Mouse (Mus musculus): Measurements from ENCODE around the gene Apoc3. TPM values are rescaled to one million over a fixed set of nuclear protein-coding genes. Genes with fewer than 3 reads are reported as not detected.

The Apoc3 gene
- polyA plus RNA-seq, 1 experiment from 2014 or later, result 2.3 TPM

- Histone ChIP-seq H3K36me3 (ENCODE audit: insufficient read depth, low read length) (no peaks in the 10 kb centered on the region), H3K4me2 (ENCODE audit: low read length) (no peak overlapping the region), H3K9ac (ENCODE audit: low read depth, low read length) (no peak overlapping the region), H3K9me3 (replicated peaks; ENCODE audit: low read length) (no peaks in the 10 kb centered on the region), H3K27ac (no peak overlapping the region), H3K4me1 (replicated peaks; ENCODE audit: insufficient read depth, low read length) (no peaks in the 10 kb centered on the region), H3K4me3 (replicated peaks; ENCODE audit: low read depth, low read length) (no peak overlapping the region), H3K27me3 (ENCODE audit: insufficient read depth, low read length) (no peaks in the 10 kb centered on the region)
- TF ChIP-seq CTCF (IDR thresholded peaks at IDR 0.05; ENCODE audit: low read depth), result no peak
- ATAC-seq (replicated peaks; ENCODE audit: low FRiP score, low read depth) (no peak), DNase-seq (ENCODE audit: low spot score) (no peak)
- 90% methylated on average over 7 of the region's 7 CpGs for WGBS
Measured at GRCm38 (mm10) chr9:46256177-46256576, 20.7 kb upstream of the Apoc3 start.

DNA sequence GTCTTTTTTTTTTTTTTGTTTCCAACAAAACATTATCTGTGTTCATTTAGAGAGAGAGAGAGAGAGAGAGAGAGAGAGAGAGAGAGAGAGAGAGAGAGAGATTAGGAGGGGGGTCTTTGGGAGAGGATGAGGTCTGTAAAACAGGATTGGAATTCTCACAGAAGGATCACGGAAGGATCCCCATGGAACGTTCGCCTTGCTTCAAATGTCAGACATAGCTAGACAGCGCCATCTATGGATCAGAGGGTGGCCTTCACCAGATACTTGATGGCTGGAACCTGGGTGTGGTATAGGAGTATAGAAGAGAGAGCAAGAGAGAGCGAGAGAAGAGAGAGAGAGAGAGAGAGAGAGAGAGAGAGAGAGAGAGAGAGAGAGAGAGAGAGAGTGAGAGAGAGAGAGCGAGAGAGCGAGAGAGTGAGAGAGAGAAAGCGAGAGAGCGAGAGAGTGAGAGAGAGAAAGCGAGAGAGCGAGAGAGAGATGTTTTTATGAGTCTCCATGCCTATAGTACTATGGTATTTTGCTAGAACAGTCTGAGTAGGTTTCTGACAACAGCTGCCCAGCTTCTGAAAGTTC lies 11.4 kb upstream of the Apoc3 start:
- Histone ChIP-seq H3K9ac (ENCODE audit: low read depth, low read length) (no peak overlapping the region), H3K27me3 (ENCODE audit: insufficient read depth, low read length) (no peaks in the 10 kb centered on the region), H3K27ac (no peak overlapping the region), H3K4me2 (ENCODE audit: low read length) (no peak overlapping the region; the same call in 1 of the 2 replicates), H3K36me3 (ENCODE audit: insufficient read depth, low read length) (no peaks in the 10 kb centered on the region), H3K9me3 (replicated peaks; ENCODE audit: low read length) (no peaks in the 10 kb centered on the region), H3K4me1 (replicated peaks; ENCODE audit: insufficient read depth, low read length) (no peaks in the 10 kb centered on the region), H3K4me3 (replicated peaks; ENCODE audit: low read depth, low read length) (no peak overlapping the region)
- DNase-seq (ENCODE audit: low spot score), result peak; percentile 92
- TF ChIP-seq CTCF (IDR thresholded peaks at IDR 0.05; ENCODE audit: low read depth), result peak; percentile 87
- 20% methylated on average over 11 of the region's 11 CpGs for WGBS
- 0 out of 2 replicates have a peak, but pooled peaks have one; percentile 52 for ATAC-seq (replicated peaks; ENCODE audit: low FRiP score, low read depth)

DNA sequence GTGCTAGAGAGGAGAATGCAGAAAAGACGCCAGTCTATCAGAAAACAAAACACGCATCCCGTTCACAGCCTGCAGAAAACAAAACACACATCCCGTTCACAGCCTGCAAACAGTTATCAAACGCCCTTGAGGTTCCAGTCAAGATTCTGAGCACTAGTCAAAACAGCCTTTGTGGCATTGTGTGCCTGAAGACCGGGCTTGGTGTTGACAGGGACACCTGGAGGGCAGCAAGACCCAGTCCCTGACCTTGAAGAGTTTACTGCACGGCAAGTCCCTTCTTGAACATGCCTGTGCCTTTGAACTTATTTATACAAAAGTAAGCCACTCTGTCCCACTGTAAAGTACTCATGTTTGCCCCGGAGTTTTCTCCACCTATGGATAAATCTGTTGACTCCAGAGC lies 8.1 kb upstream of the Apoc3 start:
- DNase-seq (ENCODE audit: low spot score), result no peak
- no peak overlapping the region for H3K4me2 ChIP-seq (ENCODE audit: low read length)
- WGBS, result 51% methylated on average over 8 of the region's 8 CpGs
- no peak for TF ChIP-seq CTCF (IDR thresholded peaks at IDR 0.05; ENCODE audit: low read depth)
- no peak overlapping the region for H3K9ac ChIP-seq (ENCODE audit: low read depth, low read length)
- H3K27me3 ChIP-seq (ENCODE audit: insufficient read depth, low read length), result no peaks in the 10 kb centered on the region
- no peaks in the 10 kb centered on the region for H3K36me3 ChIP-seq (ENCODE audit: insufficient read depth, low read length)
- no peak for ATAC-seq (replicated peaks; ENCODE audit: low FRiP score, low read depth)
- no peak overlapping the region for H3K27ac ChIP-seq
- no peaks in the 10 kb centered on the region for H3K9me3 ChIP-seq (replicated peaks; ENCODE audit: low read length)
- no peaks in the 10 kb centered on the region for H3K4me1 ChIP-seq (replicated peaks; ENCODE audit: insufficient read depth, low read length)
- no peak overlapping the region for H3K4me3 ChIP-seq (replicated peaks; ENCODE audit: low read depth, low read length)

GRCm38 (mm10) chr9:46243122-46243521 lies 7.7 kb upstream of the Apoc3 start:
- H3K27me3 ChIP-seq (ENCODE audit: insufficient read depth, low read length), result no peaks in the 10 kb centered on the region
- no peak overlapping the region for H3K27ac ChIP-seq
- 47% methylated on average over 4 of the region's 4 CpGs for WGBS
- ATAC-seq (replicated peaks; ENCODE audit: low FRiP score, low read depth), result no peak
- H3K9ac ChIP-seq (ENCODE audit: low read depth, low read length), result no peak overlapping the region
- TF ChIP-seq CTCF (IDR thresholded peaks at IDR 0.05; ENCODE audit: low read depth), result no peak
- no peak overlapping the region for H3K4me2 ChIP-seq (ENCODE audit: low read length)
- DNase-seq (ENCODE audit: low spot score), result no peak
- no peaks in the 10 kb centered on the region for H3K36me3 ChIP-seq (ENCODE audit: insufficient read depth, low read length)
- H3K4me3 ChIP-seq (replicated peaks; ENCODE audit: low read depth, low read length), result no peak overlapping the region
- H3K4me1 ChIP-seq (replicated peaks; ENCODE audit: insufficient read depth, low read length), result no peaks in the 10 kb centered on the region
- H3K9me3 ChIP-seq (replicated peaks; ENCODE audit: low read length), result no peaks in the 10 kb centered on the region

- Histone ChIP-seq H3K9me3 (replicated peaks; ENCODE audit: low read length) (no peaks in the 10 kb centered on the region), H3K4me1 (replicated peaks; ENCODE audit: insufficient read depth, low read length) (no peaks in the 10 kb centered on the region), H3K4me2 (ENCODE audit: low read length) (no peak overlapping the region), H3K36me3 (ENCODE audit: insufficient read depth, low read length) (no peaks in the 10 kb centered on the region), H3K27me3 (ENCODE audit: insufficient read depth, low read length) (no peaks in the 10 kb centered on the region), H3K9ac (ENCODE audit: low read depth, low read length) (no peak overlapping the region), H3K4me3 (replicated peaks; ENCODE audit: low read depth, low read length) (no peak overlapping the region), H3K27ac (no peak overlapping the region)
- no peak for TF ChIP-seq CTCF (IDR thresholded peaks at IDR 0.05; ENCODE audit: low read depth)
- DNase-seq (ENCODE audit: low spot score), result no peak
- no peak for ATAC-seq (replicated peaks; ENCODE audit: low FRiP score, low read depth)
- 78% methylated on average over 2 of the region's 2 CpGs for WGBS
Measured at GRCm38 (mm10) chr9:46241818-46242217, 6.4 kb upstream of the Apoc3 start.

- Histone ChIP-seq H3K27ac (no peak within 1 kb of the TSS), H3K4me1 (replicated peaks; ENCODE audit: insufficient read depth, low read length) (no peaks in the 10 kb centered on the region), H3K36me3 (ENCODE audit: insufficient read depth, low read length) (no peaks in the 10 kb centered on the region), H3K4me3 (replicated peaks; ENCODE audit: low read depth, low read length) (no peak within 1 kb of the TSS), H3K27me3 (ENCODE audit: insufficient read depth, low read length) (no peaks in the 10 kb centered on the region), H3K9ac (ENCODE audit: low read depth, low read length) (no peak within 1 kb of the TSS), H3K4me2 (ENCODE audit: low read length) (no peak within 1 kb of the TSS), H3K9me3 (replicated peaks; ENCODE audit: low read length) (no peaks in the 10 kb centered on the region)
- ATAC-seq (replicated peaks; ENCODE audit: low FRiP score, low read depth) (no peak), DNase-seq (ENCODE audit: low spot score) (no peak)
- no peak for TF ChIP-seq CTCF (IDR thresholded peaks at IDR 0.05; ENCODE audit: low read depth)
- WGBS, result 64% methylated on average over 7 of the region's 7 CpGs
Measured at GRCm38 (mm10) chr9:46240526-46241153, 5.2 kb upstream of the Apoc3 start, which contains the start of gene Apoa4. Apoa4 (plus strand) TSS chr9:46240696.

Measured in kidney, postnatal 0 days (tissue).